Mouse (Mus musculus) forebrain, embryonic 11.5 days (tissue): ENCODE measurements around the gene Nrsn2. TPM values are rescaled to one million over a fixed set of nuclear protein-coding genes. Genes with fewer than 3 reads are reported as not detected.

Source experiments
- ATAC-seq: fragments of 200-750 bp; cut with Nextera tagmentation; replicated peaks from 2 replicates; pipeline ENCODE4 v1.8.0; 2017; ENCODE audit warnings: moderate TSS enrichment; ENCODE audit not compliant: low FRiP score
- DNase-seq: peaks from one replicate; pipeline ENCODE4 v3.0.0-alpha.2; 2017; ENCODE audit warnings: low spot score
- H3K27ac ChIP-seq: fragments of 300-500 bp; sonication (generic); 2 replicates; pipeline ENCODE4 v1.5.1; 2014; ENCODE audit warnings: low read depth, low read length
- H3K27me3 ChIP-seq: fragments of 300-500 bp; sonication (generic); 2 replicates; pipeline ENCODE4 v1.6.1; 2014; ENCODE audit warnings: mild to moderate bottlenecking, low read length, mixed read lengths; ENCODE audit not compliant: control insufficient read depth, insufficient read depth
- H3K36me3 ChIP-seq: fragments of 300-500 bp; sonication (generic); 2 replicates; pipeline ENCODE4 v1.6.1; 2014; ENCODE audit warnings: mild to moderate bottlenecking, low read length, moderate library complexity, mixed read lengths; ENCODE audit not compliant: control insufficient read depth, insufficient read depth
- H3K4me1 ChIP-seq: fragments of 300-500 bp; sonication (generic); replicated peaks from 2 replicates; pipeline ENCODE4 v1.6.1; 2014; ENCODE audit warnings: low read length, mixed read lengths; ENCODE audit not compliant: control insufficient read depth, insufficient read depth
- H3K4me2 ChIP-seq: fragments of 300-500 bp; sonication (generic); 2 replicates; pipeline ENCODE4 v1.6.1; 2014; ENCODE audit warnings: low read depth, mild to moderate bottlenecking, low read length, moderate library complexity, mixed read lengths; ENCODE audit not compliant: severe bottlenecking
- H3K4me3 ChIP-seq: fragments of 300-500 bp; sonication (generic); 2 replicates; pipeline ENCODE4 v1.5.1; 2014; ENCODE audit warnings: low read depth, low read length
- H3K9ac ChIP-seq: fragments of 300-500 bp; sonication (generic); 2 replicates; pipeline ENCODE4 v1.6.1; 2014; ENCODE audit warnings: low read length
- H3K9me3 ChIP-seq: fragments of 300-500 bp; sonication (generic); 2 replicates; pipeline ENCODE4 v1.6.1; 2016; ENCODE audit warnings: low read length, mixed read lengths; ENCODE audit not compliant: control insufficient read depth
- WGBS: fragments of 180-500 bp; shearing (Covaris S2); extraction: QIAGEN DNeasy Blood & Tissue Kit; methylation state at CpG from one replicate; pipeline ENCODE4 v1.1.7; 2014; 5-methylcytosine and 5-hydroxymethylcytosine counted together
- polyA plus RNA-seq: library from polyadenylated mRNA; unstranded; fragments of >200 nt; fragmentation: Nextera tagmentation; extraction: Ambion mirVana; gene quantifications from 2 replicates; pipeline ENCODE4 v1.2.1, GENCODE M21; 2014

Nrsn2 gene
- polyA plus RNA-seq: 6.3 and 7.6 TPM in 2 replicates

- 2% methylated on average over 15 of the region's 16 CpGs for WGBS
- no peaks in the 10 kb centered on the region for H3K36me3 ChIP-seq
- ATAC-seq: peak; percentile 75
These were observed at the start of gene Nrsn2 for GRCm38 (mm10) chr2:152376345-152376741. Gene Nrsn2 (minus strand): TSS chr2:152376638.

GRCm38 (mm10) chr2:152415786-152416185 lies 39.3 kb upstream of the Nrsn2 start:
- H3K4me3 ChIP-seq: no peak overlapping the region
- 91% methylated on average over 3 of the region's 3 CpGs for WGBS
- no peak overlapping the region for H3K4me2 ChIP-seq
- peaks cover 5% of the 10 kb centered on the region for H3K9me3 ChIP-seq
- DNase-seq: no peak
- no peak overlapping the region for H3K27ac ChIP-seq
- no peaks in the 10 kb centered on the region for H3K27me3 ChIP-seq
- no peaks in the 10 kb centered on the region for H3K36me3 ChIP-seq
- ATAC-seq: no peak
- peaks cover 10% of the 10 kb centered on the region for H3K4me1 ChIP-seq
- no peak overlapping the region for H3K9ac ChIP-seq

More at GRCm38 (mm10) chr2:152376345-152376741, at the start of gene Nrsn2:
- no peaks in the 10 kb centered on the region for H3K9me3 ChIP-seq
- H3K4me3 ChIP-seq: peak within 1 kb of the TSS; percentile 11; the same call in 1 of the 2 replicates
- peak; percentile 78 for DNase-seq
- peaks cover 10% of the 10 kb centered on the region; the same call in 1 of the 2 replicates for H3K4me1 ChIP-seq
- H3K4me2 ChIP-seq: peak within 1 kb of the TSS; percentile 36
- peak within 1 kb of the TSS; percentile 63 for H3K27ac ChIP-seq
- H3K27me3 ChIP-seq: no peaks in the 10 kb centered on the region
- H3K9ac ChIP-seq: peak within 1 kb of the TSS; percentile 41

- Histone ChIP-seq H3K36me3 (no peaks in the 10 kb centered on the region), H3K27me3 (no peaks in the 10 kb centered on the region), H3K4me1 (peaks cover 15% of the 10 kb centered on the region), H3K4me3 (peak within 1 kb of the TSS; percentile 95), H3K9ac (peak within 1 kb of the TSS; percentile 99), H3K4me2 (peak within 1 kb of the TSS; percentile 89), H3K9me3 (peaks cover 5% of the 10 kb centered on the region), H3K27ac (peak within 1 kb of the TSS; percentile 98)
- no peak for DNase-seq
- ATAC-seq: no peak
- 31% methylated on average over 4 of the region's 4 CpGs for WGBS
These were observed 38.8 kb upstream of the Nrsn2 start, which contains the start of gene 6820408C15Rik for GRCm38 (mm10) chr2:152415287-152415686. Gene 6820408C15Rik (plus strand): TSS chr2:152415587.

- Histone ChIP-seq H3K27me3 (no peaks in the 10 kb centered on the region), H3K4me2 (peak within 1 kb of the TSS; percentile 89), H3K4me1 (peaks cover 19% of the 10 kb centered on the region), H3K9me3 (peaks cover 5% of the 10 kb centered on the region), H3K4me3 (peak within 1 kb of the TSS; percentile 95), H3K27ac (peak within 1 kb of the TSS; percentile 98), H3K9ac (peak within 1 kb of the TSS; percentile 99), H3K36me3 (no peaks in the 10 kb centered on the region)
- ATAC-seq (peak; percentile 76), DNase-seq (peak; percentile 95)
- WGBS: under 1% methylated on average over 60 of the region's 65 CpGs
These were observed 38.2 kb upstream of the Nrsn2 start, which contains the start of gene Zcchc3 for GRCm38 (mm10) chr2:152414591-152415165. Gene Zcchc3 (minus strand): TSS chr2:152415027.

- peaks cover 5% of the 10 kb centered on the region for H3K9me3 ChIP-seq
- peak overlapping the region; percentile 95 for H3K4me3 ChIP-seq
- peak; percentile 79 for DNase-seq
- peak; percentile 4; the same call in 1 of the 2 replicates for ATAC-seq
- H3K27me3 ChIP-seq: no peaks in the 10 kb centered on the region
- H3K27ac ChIP-seq: peak overlapping the region; percentile 98
- H3K4me2 ChIP-seq: peak overlapping the region; percentile 89
- H3K9ac ChIP-seq: peak overlapping the region; percentile 99
- under 1% methylated on average over 86 of the region's 86 CpGs for WGBS
- H3K4me1 ChIP-seq: peaks cover 20% of the 10 kb centered on the region
- H3K36me3 ChIP-seq: no peaks in the 10 kb centered on the region
These were observed 37.5 kb upstream of the Nrsn2 start for GRCm38 (mm10) chr2:152413765-152414584.

GRCm38 (mm10) chr2:152413158-152413764 lies 36.8 kb upstream of the Nrsn2 start:
- ATAC-seq: no peak
- no peaks in the 10 kb centered on the region for H3K27me3 ChIP-seq
- H3K4me3 ChIP-seq: peak overlapping the region; percentile 95
- 1% methylated on average over 21 of the region's 21 CpGs for WGBS
- peak; percentile 65 for DNase-seq
- peak overlapping the region; percentile 98 for H3K27ac ChIP-seq
- peaks cover 20% of the 10 kb centered on the region for H3K4me1 ChIP-seq
- peak overlapping the region; percentile 89 for H3K4me2 ChIP-seq
- peak overlapping the region; percentile 99 for H3K9ac ChIP-seq
- H3K9me3 ChIP-seq: peaks cover 5% of the 10 kb centered on the region
- H3K36me3 ChIP-seq: no peaks in the 10 kb centered on the region

GRCm38 (mm10) chr2:152412526-152413157 lies 36.2 kb upstream of the Nrsn2 start:
- peak overlapping the region; percentile 89 for H3K4me2 ChIP-seq
- 1% methylated on average over 15 of the region's 15 CpGs for WGBS
- peak overlapping the region; percentile 95 for H3K4me3 ChIP-seq
- peak overlapping the region; percentile 99 for H3K9ac ChIP-seq
- H3K36me3 ChIP-seq: no peaks in the 10 kb centered on the region
- H3K9me3 ChIP-seq: peaks cover 5% of the 10 kb centered on the region
- no peaks in the 10 kb centered on the region for H3K27me3 ChIP-seq
- no peak for ATAC-seq
- peak; percentile 53 for DNase-seq
- peak overlapping the region; percentile 98 for H3K27ac ChIP-seq
- H3K4me1 ChIP-seq: peaks cover 20% of the 10 kb centered on the region

GRCm38 (mm10) chr2:152411471-152411870 lies 35.0 kb upstream of the Nrsn2 start:
- peaks cover 5% of the 10 kb centered on the region for H3K9me3 ChIP-seq
- peak overlapping the region; percentile 99 for H3K9ac ChIP-seq
- H3K27ac ChIP-seq: peak overlapping the region; percentile 98
- 2% methylated on average over 7 of the region's 7 CpGs for WGBS
- H3K4me3 ChIP-seq: peak overlapping the region; percentile 95
- DNase-seq (peak; percentile 61), ATAC-seq (0 out of 2 replicates have a peak, but pooled peaks have one; percentile 1)
- no peaks in the 10 kb centered on the region for H3K36me3 ChIP-seq
- H3K4me2 ChIP-seq: peak overlapping the region; percentile 89
- H3K4me1 ChIP-seq: peaks cover 22% of the 10 kb centered on the region
- no peaks in the 10 kb centered on the region for H3K27me3 ChIP-seq
